Mouse (Mus musculus) urinary bladder, adult 2 months (tissue): Measurements from ENCODE around the gene Tmem176b. TPM values are rescaled to one million over a fixed set of nuclear protein-coding genes. Genes with fewer than 3 reads are reported as not detected.
"Not testable (repeated sequence)": the region's sequence is repeated elsewhere in the genome, so short reads cannot be mapped to it uniquely, and the experiment has no call there.

ENCODE experiments used
- DNase-seq: peaks from one replicate; pipeline ENCODE4 v3.0.0; 2022; ENCODE audit warnings: low spot score
- polyA plus RNA-seq: library from polyadenylated mRNA; depleted of rRNA; stranded (reverse); fragments of >200 nt; gene quantifications from 2 replicates; pipeline ENCODE4 v1.2.3, GENCODE M21; 2012; rRNA removed

Gene Tmem176b
- polyA plus RNA-seq = 391 and 400 TPM in 2 replicates

DNA sequence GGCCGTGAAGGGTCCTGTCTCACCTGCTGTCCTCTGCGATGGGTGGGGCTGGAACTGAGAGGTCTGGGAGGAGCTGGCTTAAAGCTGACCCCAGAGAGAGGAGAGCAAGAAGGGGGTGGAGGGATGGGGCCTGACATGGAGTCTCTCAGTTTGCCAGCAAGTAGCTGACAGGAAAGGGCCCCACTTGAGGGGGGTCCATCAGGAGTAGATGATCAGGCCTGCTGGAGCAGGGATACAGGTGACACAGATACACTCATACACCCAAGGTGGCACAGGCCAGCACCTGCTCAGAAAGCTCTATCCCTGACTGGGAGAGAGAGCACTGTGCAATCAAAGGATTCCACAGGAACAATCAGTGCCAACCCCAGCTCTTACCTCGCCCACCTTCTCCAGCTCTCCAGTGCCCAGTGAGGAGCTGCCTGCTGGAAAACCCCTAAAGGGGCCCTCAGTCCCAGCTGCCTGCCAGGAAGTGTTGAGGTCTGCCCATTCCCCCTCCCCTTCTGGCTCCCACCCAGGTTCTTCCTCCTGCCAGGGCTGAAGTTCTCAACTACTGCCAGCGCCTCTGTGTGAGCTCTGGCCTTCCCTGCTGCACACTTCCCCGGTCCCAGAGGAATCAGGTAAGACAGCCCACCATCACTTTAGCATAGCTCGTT lies at the start of gene Tmem176b:
Gene Tmem176b (minus strand): TSS at position 524 of the 653 bp plus-strand sequence.
- DNase-seq = peak; percentile 77

DNA sequence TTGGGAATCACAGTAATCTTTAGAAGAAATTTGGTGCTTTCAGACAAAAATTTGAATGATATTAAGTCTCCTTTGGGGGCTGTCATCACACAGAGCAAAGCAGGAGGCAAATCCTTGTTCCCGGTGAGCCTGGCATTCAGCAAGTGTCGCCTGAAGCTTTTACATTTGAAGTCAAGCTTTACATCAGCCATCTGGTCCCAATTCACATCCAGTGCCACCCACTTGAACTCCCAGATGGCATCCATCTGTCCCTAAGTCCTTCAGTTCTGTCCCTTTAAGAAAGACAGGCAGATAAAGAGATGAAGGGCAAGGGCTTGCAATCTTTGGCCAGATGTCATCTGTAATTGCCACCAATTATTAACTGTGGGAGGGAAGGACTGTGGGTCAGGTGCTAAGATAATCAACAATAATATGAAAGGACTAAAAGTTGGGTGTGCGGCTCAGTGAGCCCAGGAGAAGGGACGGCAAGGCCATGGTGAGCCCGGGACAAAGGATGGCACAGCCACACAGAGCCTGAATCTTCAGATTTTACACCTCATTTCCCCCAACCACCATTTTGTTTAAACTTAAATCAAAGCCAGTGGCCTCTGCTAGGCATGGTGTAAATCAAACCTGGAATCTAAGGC lies 35.3 kb upstream of the Tmem176b start:
- no peak for DNase-seq

GRCm38 (mm10) chr6:48875515-48875914 lies 34.2 kb upstream of the Tmem176b start:
- DNase-seq = no peak

DNA sequence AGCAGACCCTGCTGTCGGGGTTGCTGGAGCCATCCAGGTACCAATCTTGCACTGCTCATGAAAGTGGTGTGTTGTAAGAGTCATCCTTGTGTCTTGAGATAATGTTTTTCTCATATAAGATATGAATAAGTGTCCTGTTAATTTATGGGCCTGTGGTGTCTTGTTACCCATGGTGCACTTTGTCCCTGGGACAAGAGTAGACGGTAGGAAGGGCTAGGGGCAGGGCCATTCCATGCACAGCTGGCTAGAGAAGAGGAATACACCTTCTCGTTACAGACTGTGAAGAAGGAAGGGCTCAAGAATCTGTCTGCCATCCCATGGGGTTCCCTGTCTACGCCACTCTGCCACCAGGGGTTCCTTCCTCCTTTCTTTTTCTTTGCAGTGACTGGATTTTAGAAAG lies 33.3 kb upstream of the Tmem176b start:
- DNase-seq = no peak

- DNase-seq = no peak
These were observed 31.3 kb upstream of the Tmem176b start, which contains the start of gene Aoc1 for GRCm38 (mm10) chr6:48872596-48872995. Gene Aoc1 (plus strand): TSS chr6:48872896.

DNA sequence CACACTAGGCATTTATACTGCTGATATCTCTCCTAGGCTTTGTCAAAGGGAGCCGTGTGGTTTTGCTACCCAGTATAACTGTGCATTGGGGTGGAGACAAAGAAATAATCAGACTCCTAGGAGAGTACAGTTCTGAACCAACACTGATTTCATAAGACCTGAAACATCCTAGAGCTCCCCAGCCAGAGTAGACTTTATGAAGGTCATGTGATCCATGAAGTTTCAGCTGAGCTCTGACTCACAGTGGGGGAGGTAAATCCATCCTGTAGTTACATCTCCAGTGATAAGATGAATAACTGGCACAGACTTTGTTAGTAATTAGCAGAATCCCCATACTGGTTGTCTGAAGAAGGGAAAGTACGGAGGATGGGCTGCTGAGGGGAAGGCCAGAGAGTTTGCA lies 28.5 kb upstream of the Tmem176b start:
- DNase-seq = no peak

- DNase-seq = no peak
These were observed 25.9 kb upstream of the Tmem176b start for GRCm38 (mm10) chr6:48867158-48867557.

- DNase-seq = not testable (repeated sequence)
These were observed 25.2 kb upstream of the Tmem176b start for GRCm38 (mm10) chr6:48866355-48866950.

DNA sequence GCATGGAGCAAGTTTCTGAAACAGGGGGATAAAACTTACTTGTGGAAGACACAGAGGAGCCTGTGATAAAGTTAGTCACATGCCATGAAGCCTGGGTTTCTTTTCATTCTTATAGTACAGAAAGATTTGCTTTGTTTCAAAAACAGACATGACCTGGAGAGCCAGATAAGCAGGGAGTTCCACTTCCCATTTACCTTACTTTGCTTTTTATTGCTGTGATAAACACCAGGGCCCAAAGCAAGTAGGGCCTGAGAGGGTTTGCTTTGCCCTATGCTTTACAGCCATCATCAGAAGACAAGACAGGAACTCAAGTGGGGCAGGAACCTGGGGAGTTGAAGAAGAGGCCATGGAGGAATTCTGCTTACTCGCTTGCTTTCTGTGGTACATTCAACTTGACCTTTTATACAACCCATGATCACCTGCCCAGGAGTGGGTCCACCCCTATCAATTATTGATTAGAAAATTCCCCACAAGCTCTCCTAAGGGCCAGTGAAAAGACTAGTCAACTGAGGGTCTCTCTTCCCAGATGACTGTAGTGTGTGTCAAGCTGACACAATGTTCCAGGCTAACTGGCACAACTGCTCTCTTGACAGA lies 24.0 kb upstream of the Tmem176b start:
- DNase-seq = no peak

- no peak for DNase-seq
These were observed 23.4 kb upstream of the Tmem176b start for GRCm38 (mm10) chr6:48864723-48865122.

- DNase-seq = no peak
These were observed 22.9 kb upstream of the Tmem176b start for GRCm38 (mm10) chr6:48864181-48864580.

DNA sequence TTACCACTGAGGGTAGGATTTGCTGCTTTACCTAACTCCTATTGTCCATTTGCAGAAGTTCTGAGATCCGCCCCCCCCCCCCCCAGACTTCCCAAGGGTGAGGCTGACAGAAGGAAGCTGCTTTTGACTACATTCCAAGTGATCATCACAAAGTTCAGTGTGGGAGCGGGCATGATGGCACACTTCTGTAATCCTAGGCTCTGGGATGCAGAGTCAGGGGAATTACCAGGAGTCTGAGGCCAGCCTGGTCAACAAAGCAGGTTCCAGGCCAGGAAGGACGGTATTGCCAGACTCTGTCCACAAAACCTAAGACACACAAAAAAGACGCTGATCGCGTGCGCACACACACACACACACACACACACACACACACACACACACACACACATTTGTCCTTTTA lies 22.2 kb upstream of the Tmem176b start:
- no peak for DNase-seq

DNA sequence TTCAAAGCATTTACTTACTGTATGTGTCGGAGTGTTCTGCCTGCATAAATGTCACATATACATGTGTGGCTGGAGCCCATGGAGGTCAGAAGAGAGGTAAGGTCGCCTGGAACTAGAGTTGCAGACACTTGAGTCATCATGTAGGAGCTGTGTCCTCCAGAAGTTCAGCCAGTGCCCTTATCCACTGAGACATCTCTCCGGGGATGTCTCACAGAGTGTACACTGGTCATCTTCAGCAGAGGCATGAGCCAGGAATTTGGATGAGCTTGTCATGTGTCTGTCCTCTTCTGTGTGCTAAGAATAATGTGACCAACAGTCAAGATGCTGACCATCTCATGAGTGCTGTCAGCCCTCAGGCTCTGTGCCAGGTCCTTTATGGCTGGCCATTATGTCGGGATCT lies 21.5 kb upstream of the Tmem176b start:
- no peak for DNase-seq

DNA sequence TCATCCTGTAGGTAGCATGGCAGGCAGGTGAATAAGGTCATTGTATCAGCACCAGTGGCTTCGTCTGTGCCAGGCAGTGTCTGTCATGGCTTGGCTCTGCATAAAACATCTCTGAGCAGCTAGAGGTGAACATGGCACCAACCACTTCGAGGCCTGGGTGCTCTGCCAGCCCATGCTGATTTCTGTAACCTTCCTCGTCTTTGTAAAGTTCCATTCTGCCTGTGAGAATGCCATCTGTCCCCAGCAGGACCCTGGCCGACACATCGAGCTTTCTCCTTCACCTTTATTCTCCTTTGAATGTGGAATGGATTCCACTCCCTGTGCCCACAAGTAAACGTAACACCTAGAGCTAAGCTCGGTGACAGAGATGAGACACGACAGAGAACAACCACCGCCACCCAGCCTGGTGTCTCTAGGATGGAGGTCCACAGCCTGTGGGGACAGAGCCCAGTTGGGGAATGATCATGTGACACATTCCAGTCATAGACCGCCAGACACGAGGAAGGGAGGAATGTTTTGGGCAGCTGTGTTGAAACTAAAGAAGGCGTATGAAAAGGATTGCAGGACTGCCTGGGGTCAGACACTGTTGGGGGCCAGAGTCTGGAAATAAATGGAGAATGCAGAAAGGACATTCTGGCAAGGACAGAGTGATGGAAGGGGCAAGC lies 20.5 kb upstream of the Tmem176b start:
- no peak for DNase-seq

DNA sequence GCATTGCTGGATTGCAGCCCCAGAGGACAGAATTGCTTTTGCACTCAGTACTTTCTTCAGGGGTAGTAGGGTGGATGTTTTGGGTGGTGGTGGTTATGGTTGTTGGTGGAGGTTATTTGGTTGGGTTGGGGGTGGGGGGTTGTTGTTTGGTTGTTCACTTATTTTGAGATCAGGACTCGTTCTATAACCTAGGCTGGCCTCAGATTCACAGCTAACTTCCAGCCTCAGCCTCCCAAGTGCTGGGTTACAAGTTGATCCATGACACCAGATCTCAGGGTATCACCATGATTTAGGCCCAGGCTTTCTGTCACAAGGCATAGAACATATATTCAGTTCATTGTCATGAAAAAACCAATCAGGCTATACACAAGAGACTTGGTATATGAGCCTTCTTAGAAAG lies 19.6 kb upstream of the Tmem176b start:
- DNase-seq = no peak

DNA sequence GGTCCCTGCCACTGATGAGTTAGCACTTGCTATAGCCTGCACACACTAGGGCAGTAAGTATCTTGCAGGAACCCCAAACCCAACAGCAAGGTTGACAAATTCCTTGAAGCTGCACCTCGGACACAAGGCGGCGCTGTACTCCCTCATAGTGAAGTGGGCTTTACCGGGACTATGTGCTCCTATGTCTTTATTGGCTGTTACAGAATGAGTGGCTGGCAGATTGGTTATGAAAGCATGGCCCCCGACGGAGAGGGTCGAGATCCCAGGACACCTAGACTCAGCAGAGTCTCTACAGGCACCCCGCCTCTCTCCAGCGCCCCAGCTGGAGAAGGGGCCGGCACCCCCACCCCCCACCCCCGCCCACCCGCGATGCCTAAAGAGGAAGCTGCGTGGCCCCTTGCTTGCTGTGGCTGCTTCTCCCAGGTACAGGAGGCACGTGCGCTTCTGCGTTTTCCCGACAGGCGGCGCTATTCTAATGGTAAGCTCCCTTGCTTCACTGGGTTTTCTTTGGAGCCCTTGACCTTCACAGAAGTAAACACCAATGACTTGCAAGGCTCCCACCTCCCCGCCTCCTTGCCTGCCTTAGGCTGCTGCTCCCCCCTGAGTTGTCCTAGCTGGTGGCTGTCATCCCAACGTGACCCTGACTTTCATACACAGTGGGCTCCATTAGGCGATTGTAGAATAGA lies 19.0 kb upstream of the Tmem176b start:
- DNase-seq = no peak

- no peak for DNase-seq
These were observed 16.5 kb upstream of the Tmem176b start for GRCm38 (mm10) chr6:48857613-48858302.

DNA sequence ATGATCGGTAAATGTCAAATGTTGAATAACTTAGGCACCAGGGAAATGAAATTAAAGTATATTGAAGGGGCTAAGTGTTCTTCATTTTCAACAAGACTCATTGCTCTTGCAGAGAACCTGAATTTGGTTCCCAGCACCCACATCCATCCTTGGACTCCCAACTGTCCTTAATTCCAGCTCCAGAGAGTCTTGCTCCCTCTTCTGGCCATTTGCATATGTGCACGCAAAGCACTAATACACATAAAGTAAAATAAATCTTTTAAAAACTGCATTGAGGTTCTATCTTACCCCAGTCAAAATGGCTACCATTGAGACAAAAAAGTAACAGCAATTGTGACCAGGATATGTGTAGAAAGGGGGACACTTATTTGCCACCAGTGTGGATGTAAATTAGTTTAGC lies 12.9 kb upstream of the Tmem176b start:
- no peak for DNase-seq

DNA sequence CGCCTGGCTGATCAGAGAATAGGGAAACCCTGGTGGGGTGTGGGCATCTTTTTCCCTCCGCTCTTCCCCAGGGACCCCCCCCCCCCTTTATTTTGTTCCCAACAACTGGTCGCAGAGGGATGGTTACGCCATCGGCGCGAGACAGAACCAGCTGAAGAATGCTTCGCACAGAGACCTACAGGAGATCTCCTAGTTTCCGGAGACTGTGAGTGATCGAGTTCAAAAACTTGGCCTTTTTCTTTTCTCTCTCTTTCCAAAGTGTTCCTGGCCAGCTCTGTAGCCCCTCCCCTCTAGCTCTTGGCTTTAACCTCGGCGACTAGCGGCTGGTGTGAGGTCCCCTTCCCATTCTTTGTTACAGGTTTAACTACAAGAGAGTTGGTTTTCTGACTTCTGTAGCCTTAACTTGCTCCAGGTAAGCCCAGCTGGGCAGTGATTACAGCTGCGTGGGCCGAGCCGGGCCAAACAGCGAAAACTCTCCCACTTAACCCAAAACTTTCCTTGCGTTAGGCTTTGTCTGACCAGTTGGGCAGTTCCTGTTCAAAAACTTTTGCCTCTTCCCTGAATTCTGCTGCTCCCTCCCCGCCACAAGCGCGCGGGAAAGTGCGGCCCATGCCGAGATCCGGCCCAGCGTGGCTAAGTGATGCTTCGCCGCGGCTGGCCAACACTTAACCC lies 10.7 kb upstream of the Tmem176b start:
- DNase-seq = no peak

- DNase-seq = no peak
These were observed 3.8 kb upstream of the Tmem176b start for GRCm38 (mm10) chr6:48845086-48845485.
